Mouse (Mus musculus) stomach, postnatal 0 days (tissue): Measurements from ENCODE around the gene Tmem184b.

Experiments
- CTCF ChIP-seq: IDR thresholded peaks from 2 replicates; pipeline ENCODE4 v1.5.1; 2016; ENCODE audit warnings: antibody characterized with exemption, low read depth, mild to moderate bottlenecking, moderate library complexity
- EP300 ChIP-seq: optimal IDR thresholded peaks from 2 replicates; pipeline ENCODE3; 2016; ENCODE audit warnings: antibody characterized with exemption

DNA sequence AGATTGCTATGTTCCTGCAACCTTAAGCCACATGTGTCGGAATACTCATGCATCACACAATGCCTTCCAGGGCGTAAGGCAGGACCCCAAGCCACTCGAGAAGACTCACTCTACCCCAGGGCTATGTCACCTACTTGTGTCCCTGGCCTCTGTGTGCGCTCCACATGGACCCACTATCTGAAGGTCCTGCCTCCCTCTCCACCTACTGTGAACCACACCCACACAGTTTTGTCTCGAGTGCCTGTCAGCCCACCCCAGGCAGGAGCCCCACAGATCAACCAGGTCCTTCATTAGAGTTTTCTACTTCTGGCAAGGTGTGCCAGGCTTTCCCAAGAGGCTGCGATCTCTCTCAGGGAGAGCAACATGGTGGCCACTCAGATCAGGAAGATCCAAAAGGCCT is 8.1 kb downstream of the Tmem184b start:
- no peak for TF ChIP-seq CTCF
- no peak for TF ChIP-seq EP300
